Mouse (Mus musculus): ENCODE measurements around the gene Sorl1.

DNA sequence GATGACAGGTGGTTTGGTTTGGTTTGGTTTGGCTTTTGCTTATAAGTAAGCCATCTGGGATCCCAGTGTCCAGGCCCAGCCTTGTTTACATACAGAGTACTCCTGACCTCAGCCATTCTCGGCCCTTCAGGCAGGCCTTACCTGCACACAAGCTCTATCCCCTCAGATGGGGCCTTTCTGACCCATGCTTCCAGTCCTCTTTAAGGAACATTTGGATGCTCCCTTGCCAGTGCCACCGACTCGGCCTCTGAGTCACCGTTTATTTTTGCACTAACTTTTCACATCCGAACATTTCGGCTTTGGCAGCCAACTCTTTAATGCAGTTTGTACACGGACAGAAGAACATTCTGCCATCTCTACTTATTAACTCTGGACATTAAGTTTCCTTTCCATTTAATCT is 20.6 kb downstream of the Sorl1 start:
- no peak for TF ChIP-seq CTCF (IDR thresholded peaks at IDR 0.05; ENCODE audit: low read depth, low read length)
- no peak for TF ChIP-seq POLR2A (IDR thresholded peaks at IDR 0.05; ENCODE audit: borderline replicate concordance, low read depth, low read length)

All from bone marrow macrophage, adult 2 months (primary cell).